Mouse (Mus musculus) hindbrain, embryonic 11.5 days (tissue): ENCODE measurements around the gene Inpp4b. TPM values are rescaled to one million over a fixed set of nuclear protein-coding genes. Genes with fewer than 3 reads are reported as not detected.
"Not testable (repeated sequence)": the region's sequence is repeated elsewhere in the genome, so short reads cannot be mapped to it uniquely, and the experiment has no call there.

Experiments
- ATAC-seq: fragments of 200-750 bp; cut with Nextera tagmentation; 2 replicates; pipeline ENCODE4 v1.8.0; 2017; ENCODE audit warnings: mild to moderate bottlenecking, moderate TSS enrichment, moderate library complexity; ENCODE audit not compliant: low FRiP score
- DNase-seq: peaks from one replicate; pipeline ENCODE4 v3.0.0-alpha.2; 2015; ENCODE audit warnings: low spot score
- H3K27ac ChIP-seq: fragments of 300-500 bp; sonication (generic); 2 replicates; pipeline ENCODE4 v1.5.1; 2014; ENCODE audit warnings: mild to moderate bottlenecking, low read depth, low read length
- H3K27me3 ChIP-seq: fragments of 300-500 bp; sonication (generic); 2 replicates; pipeline ENCODE4 v1.6.1; 2014; ENCODE audit warnings: mild to moderate bottlenecking, low read length, moderate library complexity, mixed read lengths; ENCODE audit not compliant: control insufficient read depth, insufficient read depth
- H3K36me3 ChIP-seq: fragments of 300-500 bp; sonication (generic); 2 replicates; pipeline ENCODE4 v1.6.1; 2014; ENCODE audit warnings: mild to moderate bottlenecking, low read length, moderate library complexity, mixed read lengths; ENCODE audit not compliant: control insufficient read depth, insufficient read depth
- H3K4me1 ChIP-seq: fragments of 300-500 bp; sonication (generic); replicated peaks from 2 replicates; pipeline ENCODE4 v1.6.1; 2014; ENCODE audit warnings: low read length, mixed read lengths; ENCODE audit not compliant: control insufficient read depth, insufficient read depth
- H3K4me2 ChIP-seq: fragments of 300-500 bp; sonication (generic); replicated peaks from 2 replicates; pipeline ENCODE4 v1.6.1; 2014; ENCODE audit warnings: mild to moderate bottlenecking, low read depth, low read length
- H3K4me3 ChIP-seq: fragments of 300-500 bp; sonication (generic); 2 replicates; pipeline ENCODE4 v1.5.1; 2014; ENCODE audit warnings: low read depth, low read length
- H3K9ac ChIP-seq: fragments of 300-500 bp; sonication (generic); 2 replicates; pipeline ENCODE4 v1.6.1; 2014; ENCODE audit warnings: low read depth, low read length
- H3K9me3 ChIP-seq: fragments of 300-500 bp; sonication (generic); 2 replicates; pipeline ENCODE4 v1.6.1; 2016; ENCODE audit warnings: low read length; ENCODE audit not compliant: control insufficient read depth
- WGBS: fragments of 180-500 bp; shearing (Covaris S2); extraction: QIAGEN DNeasy Blood & Tissue Kit; methylation state at CpG from one replicate; pipeline ENCODE4 v1.1.7; 2014; 5-methylcytosine and 5-hydroxymethylcytosine counted together
- polyA plus RNA-seq: library from polyadenylated mRNA; unstranded; fragments of >200 nt; fragmentation: Nextera tagmentation; extraction: Ambion mirVana; gene quantifications from 2 replicates; pipeline ENCODE4 v1.2.1, GENCODE M21; 2014

The Inpp4b gene
- polyA plus RNA-seq, 1 experiment from 2014 or later: 7.0 TPM

- DNase-seq (no peak), ATAC-seq (no peak)
- no peaks in the 10 kb centered on the region for H3K4me1 ChIP-seq
- H3K4me2 ChIP-seq: no peak overlapping the region
- no peak overlapping the region for H3K4me3 ChIP-seq
- WGBS: 52% methylated on average over 3 of the region's 3 CpGs
- no peak overlapping the region for H3K27ac ChIP-seq
- no peaks in the 10 kb centered on the region for H3K9me3 ChIP-seq
- H3K27me3 ChIP-seq: no peaks in the 10 kb centered on the region
- H3K9ac ChIP-seq: no peak overlapping the region
- no peaks in the 10 kb centered on the region for H3K36me3 ChIP-seq
Observed at GRCm38 (mm10) chr8:82027401-82027800, 685.0 kb downstream of the Inpp4b start.

GRCm38 (mm10) chr8:82028896-82029295 lies 686.5 kb downstream of the Inpp4b start:
- no peak overlapping the region for H3K4me3 ChIP-seq
- DNase-seq: peak; percentile 10
- 30% methylated on average over 1 of the region's 1 CpGs for WGBS
- H3K27ac ChIP-seq: no peak overlapping the region
- no peaks in the 10 kb centered on the region for H3K27me3 ChIP-seq
- H3K4me2 ChIP-seq: no peak overlapping the region
- no peak for ATAC-seq
- H3K36me3 ChIP-seq: no peaks in the 10 kb centered on the region
- no peaks in the 10 kb centered on the region for H3K4me1 ChIP-seq
- H3K9ac ChIP-seq: no peak overlapping the region
- no peaks in the 10 kb centered on the region for H3K9me3 ChIP-seq

- not testable (repeated sequence) for H3K4me3 ChIP-seq, H3K4me2 ChIP-seq, H3K27me3 ChIP-seq, H3K27ac ChIP-seq, H3K9me3 ChIP-seq, H3K36me3 ChIP-seq, H3K9ac ChIP-seq, ATAC-seq, H3K4me1 ChIP-seq, DNase-seq
Observed at GRCm38 (mm10) chr8:82032035-82032434, 689.7 kb downstream of the Inpp4b start.

GRCm38 (mm10) chr8:82054030-82054429 lies 711.7 kb downstream of the Inpp4b start:
- Histone ChIP-seq H3K4me3 (no peak overlapping the region), H3K9me3 (no peaks in the 10 kb centered on the region), H3K36me3 (no peaks in the 10 kb centered on the region), H3K4me2 (no peak overlapping the region), H3K27ac (no peak overlapping the region), H3K9ac (no peak overlapping the region), H3K4me1 (no peaks in the 10 kb centered on the region), H3K27me3 (no peaks in the 10 kb centered on the region)
- 71% methylated on average over 3 of the region's 3 CpGs for WGBS
- ATAC-seq: no peak
- DNase-seq: no peak

- no peak for DNase-seq
- 90% methylated on average over 3 of the region's 3 CpGs for WGBS
- H3K9ac ChIP-seq: no peak overlapping the region
- H3K4me1 ChIP-seq: no peaks in the 10 kb centered on the region
- H3K9me3 ChIP-seq: no peaks in the 10 kb centered on the region
- H3K4me2 ChIP-seq: no peak overlapping the region
- no peak for ATAC-seq
- no peak overlapping the region for H3K4me3 ChIP-seq
- no peak overlapping the region for H3K27ac ChIP-seq
- no peaks in the 10 kb centered on the region for H3K36me3 ChIP-seq
- no peaks in the 10 kb centered on the region for H3K27me3 ChIP-seq
Observed at GRCm38 (mm10) chr8:82067619-82068018, 725.3 kb downstream of the Inpp4b start.

- DNase-seq: no peak
- H3K27ac ChIP-seq: no peak overlapping the region
Observed at GRCm38 (mm10) chr8:82079267-82079666, 736.9 kb downstream of the Inpp4b start.

GRCm38 (mm10) chr8:82086631-82087030 lies 744.3 kb downstream of the Inpp4b start:
- H3K4me2 ChIP-seq, ATAC-seq, H3K36me3 ChIP-seq, H3K4me1 ChIP-seq, H3K27ac ChIP-seq, H3K9ac ChIP-seq, H3K9me3 ChIP-seq, H3K27me3 ChIP-seq, DNase-seq, H3K4me3 ChIP-seq: not testable (repeated sequence)
- 95% methylated on average over 7 of the region's 7 CpGs for WGBS

More at GRCm38 (mm10) chr8:82079267-82079666, 736.9 kb downstream of the Inpp4b start:
- no peak for ATAC-seq
- Histone ChIP-seq H3K36me3 (no peaks in the 10 kb centered on the region), H3K4me1 (no peaks in the 10 kb centered on the region), H3K27me3 (no peaks in the 10 kb centered on the region), H3K9me3 (no peaks in the 10 kb centered on the region), H3K9ac (no peak overlapping the region), H3K4me3 (no peak overlapping the region), H3K4me2 (no peak overlapping the region)

GRCm38 (mm10) chr8:82090901-82091300 lies 748.5 kb downstream of the Inpp4b start:
- Histone ChIP-seq H3K4me1 (no peaks in the 10 kb centered on the region), H3K27me3 (no peaks in the 10 kb centered on the region), H3K9ac (no peak overlapping the region), H3K4me3 (no peak overlapping the region), H3K9me3 (no peaks in the 10 kb centered on the region), H3K36me3 (no peaks in the 10 kb centered on the region), H3K27ac (no peak overlapping the region), H3K4me2 (no peak overlapping the region)
- whole genome bisulfite sequencing: 85% methylated on average over 1 of the region's 1 CpGs
- no peak for DNase-seq
- ATAC-seq: no peak

- Histone ChIP-seq H3K27ac (no peak overlapping the region), H3K27me3 (no peaks in the 10 kb centered on the region), H3K9me3 (no peaks in the 10 kb centered on the region), H3K36me3 (no peaks in the 10 kb centered on the region), H3K9ac (no peak overlapping the region), H3K4me2 (no peak overlapping the region), H3K4me3 (no peak overlapping the region), H3K4me1 (no peaks in the 10 kb centered on the region)
- ATAC-seq (no peak), DNase-seq (no peak)
Observed at GRCm38 (mm10) chr8:82093274-82093673, 750.9 kb downstream of the Inpp4b start.
